Mouse (Mus musculus) lung, embryonic 16.5 days (tissue): Measurements from ENCODE around the gene Hdgfl2. TPM values are rescaled to one million over a fixed set of nuclear protein-coding genes. Genes with fewer than 3 reads are reported as not detected.

ENCODE experiments used
- ATAC-seq: fragments of 200-750 bp; cut with Nextera tagmentation; 2 replicates; pipeline ENCODE4 v1.8.0; 2017; ENCODE audit warnings: low read depth, mild to moderate bottlenecking, moderate library complexity
- H3K27ac ChIP-seq: fragments of 300-500 bp; sonication (generic); 2 replicates; pipeline ENCODE4 v1.5.1; 2014; ENCODE audit warnings: mild to moderate bottlenecking, control low read depth, low read length
- H3K27me3 ChIP-seq: fragments of 300-500 bp; sonication (generic); 2 replicates; pipeline ENCODE4 v1.6.1; 2014; ENCODE audit warnings: low read depth, low read length, mixed read lengths; ENCODE audit not compliant: control insufficient read depth, insufficient read depth
- H3K36me3 ChIP-seq: fragments of 300-500 bp; sonication (generic); 2 replicates; pipeline ENCODE4 v1.6.1; 2014; ENCODE audit warnings: low read length; ENCODE audit not compliant: control insufficient read depth, insufficient read depth
- H3K4me1 ChIP-seq: fragments of 300-500 bp; sonication (generic); replicated peaks from 2 replicates; pipeline ENCODE4 v1.6.1; 2014; ENCODE audit warnings: low read length, mixed read lengths; ENCODE audit not compliant: control insufficient read depth, insufficient read depth
- H3K4me2 ChIP-seq: fragments of 300-500 bp; sonication (generic); 2 replicates; pipeline ENCODE4 v1.6.1; 2014; ENCODE audit warnings: low read depth, low read length, control low read depth
- H3K4me3 ChIP-seq: fragments of 300-500 bp; sonication (generic); 2 replicates; pipeline ENCODE4 v1.5.1; 2014; ENCODE audit warnings: mild to moderate bottlenecking, low read length, control low read depth
- H3K9ac ChIP-seq: fragments of 300-500 bp; sonication (generic); 2 replicates; pipeline ENCODE4 v1.6.1; 2014; ENCODE audit warnings: low read length, control low read depth
- H3K9me3 ChIP-seq: fragments of 300-500 bp; sonication (generic); 2 replicates; pipeline ENCODE4 v1.6.1; 2016; ENCODE audit warnings: low read length; ENCODE audit not compliant: control insufficient read depth
- WGBS: fragments of 180-500 bp; shearing (Covaris S2); extraction: QIAGEN DNeasy Blood & Tissue Kit; methylation state at CpG from one replicate; pipeline ENCODE4 v1.1.7; 2014; 5-methylcytosine and 5-hydroxymethylcytosine counted together
- polyA plus RNA-seq: library from polyadenylated mRNA; unstranded; fragments of >200 nt; fragmentation: Nextera tagmentation; extraction: Ambion mirVana; gene quantifications from 2 replicates; pipeline ENCODE4 v1.2.1, GENCODE M21; 2015

Hdgfl2 gene
- polyA plus RNA-seq, 1 experiment from 2014 or later: 96.7 TPM

- Histone ChIP-seq H3K4me3 (no peak overlapping the region), H3K9ac (no peak overlapping the region), H3K27me3 (peaks cover 54% of the 10 kb centered on the region), H3K4me2 (no peak overlapping the region), H3K4me1 (peaks cover 14% of the 10 kb centered on the region), H3K27ac (no peak overlapping the region), H3K36me3 (no peaks in the 10 kb centered on the region), H3K9me3 (peaks cover 8% of the 10 kb centered on the region)
- 30% methylated on average over 12 of the region's 12 CpGs for WGBS
- ATAC-seq: no peak
Observed at GRCm38 (mm10) chr17:56119431-56119830, 40.0 kb downstream of the Hdgfl2 start.

- peak overlapping the region; percentile 34 for H3K4me2 ChIP-seq
- H3K9me3 ChIP-seq: peaks cover 8% of the 10 kb centered on the region
- peak overlapping the region; percentile 16; the same call in 1 of the 2 replicates for H3K4me3 ChIP-seq
- peaks cover 59% of the 10 kb centered on the region for H3K27me3 ChIP-seq
- H3K9ac ChIP-seq: no peak overlapping the region
- H3K36me3 ChIP-seq: no peaks in the 10 kb centered on the region
- ATAC-seq: no peak
- H3K4me1 ChIP-seq: peaks cover 17% of the 10 kb centered on the region
- no peak overlapping the region for H3K27ac ChIP-seq
- 2% methylated on average over 66 of the region's 66 CpGs for WGBS
Observed at GRCm38 (mm10) chr17:56119981-56120880, 40.8 kb downstream of the Hdgfl2 start.

GRCm38 (mm10) chr17:56121826-56122225, 42.4 kb downstream of the Hdgfl2 start, which contains the start of gene Lrg1:
Gene Lrg1, minus strand, starts transcription at chr17:56122001.
- Histone ChIP-seq H3K36me3 (no peaks in the 10 kb centered on the region), H3K27me3 (peaks cover 59% of the 10 kb centered on the region), H3K9ac (no peak within 1 kb of the TSS), H3K9me3 (peaks cover 8% of the 10 kb centered on the region), H3K4me1 (peaks cover 17% of the 10 kb centered on the region), H3K4me3 (no peak within 1 kb of the TSS), H3K4me2 (no peak within 1 kb of the TSS), H3K27ac (no peak within 1 kb of the TSS)
- ATAC-seq: no peak
- WGBS: 40% methylated on average over 2 of the region's 2 CpGs

- Histone ChIP-seq H3K27me3 (peaks cover 55% of the 10 kb centered on the region), H3K27ac (no peak overlapping the region), H3K36me3 (no peaks in the 10 kb centered on the region), H3K9me3 (peaks cover 8% of the 10 kb centered on the region), H3K9ac (no peak overlapping the region), H3K4me1 (peaks cover 14% of the 10 kb centered on the region), H3K4me2 (no peak overlapping the region), H3K4me3 (no peak overlapping the region)
- 84% methylated on average over 12 of the region's 12 CpGs for WGBS
- ATAC-seq: no peak
Observed at GRCm38 (mm10) chr17:56123161-56123560, 43.7 kb downstream of the Hdgfl2 start.

- Histone ChIP-seq H3K9me3 (peaks cover 8% of the 10 kb centered on the region), H3K27ac (no peak overlapping the region), H3K36me3 (no peaks in the 10 kb centered on the region), H3K27me3 (peaks cover 49% of the 10 kb centered on the region), H3K4me1 (peaks cover 14% of the 10 kb centered on the region), H3K9ac (peak overlapping the region; percentile 59), H3K4me3 (peak overlapping the region; percentile 47), H3K4me2 (peak overlapping the region; percentile 76)
- ATAC-seq: no peak; the same call in 1 of the 2 replicates
- WGBS: 37% methylated on average over 56 of the region's 59 CpGs
Observed at GRCm38 (mm10) chr17:56123681-56124340, 44.4 kb downstream of the Hdgfl2 start.

GRCm38 (mm10) chr17:56124377-56125275, 45.2 kb downstream of the Hdgfl2 start:
- H3K9ac ChIP-seq: peak overlapping the region; percentile 59
- H3K36me3 ChIP-seq: no peaks in the 10 kb centered on the region
- H3K4me2 ChIP-seq: peak overlapping the region; percentile 76
- peaks cover 8% of the 10 kb centered on the region for H3K9me3 ChIP-seq
- H3K27ac ChIP-seq: no peak overlapping the region
- peaks cover 14% of the 10 kb centered on the region for H3K4me1 ChIP-seq
- H3K4me3 ChIP-seq: peak overlapping the region; percentile 47
- H3K27me3 ChIP-seq: peaks cover 41% of the 10 kb centered on the region
- WGBS: 8% methylated on average over 50 of the region's 59 CpGs
- 0 out of 2 replicates have a peak, but pooled peaks have one; percentile 15 for ATAC-seq

- WGBS: 79% methylated on average over 4 of the region's 4 CpGs
- no peaks in the 10 kb centered on the region for H3K36me3 ChIP-seq
- H3K4me2 ChIP-seq: no peak overlapping the region
- H3K4me1 ChIP-seq: peaks cover 8% of the 10 kb centered on the region
- no peak overlapping the region for H3K4me3 ChIP-seq
- ATAC-seq: no peak
- no peak overlapping the region for H3K27ac ChIP-seq
- H3K9ac ChIP-seq: no peak overlapping the region
- H3K27me3 ChIP-seq: peaks cover 35% of the 10 kb centered on the region
- peaks cover 8% of the 10 kb centered on the region for H3K9me3 ChIP-seq
Observed at GRCm38 (mm10) chr17:56125276-56125630, 45.8 kb downstream of the Hdgfl2 start.

GRCm38 (mm10) chr17:56126175-56126574, 46.7 kb downstream of the Hdgfl2 start:
- ATAC-seq: no peak
- H3K4me1 ChIP-seq: peaks cover 8% of the 10 kb centered on the region
- no peak overlapping the region for H3K4me3 ChIP-seq
- H3K9me3 ChIP-seq: peaks cover 8% of the 10 kb centered on the region
- WGBS: 64% methylated on average over 11 of the region's 11 CpGs
- H3K4me2 ChIP-seq: no peak overlapping the region
- no peak overlapping the region for H3K9ac ChIP-seq
- no peak overlapping the region for H3K27ac ChIP-seq
- peaks cover 25% of the 10 kb centered on the region for H3K27me3 ChIP-seq
- no peaks in the 10 kb centered on the region for H3K36me3 ChIP-seq
